Mouse (Mus musculus): ENCODE measurements around the gene Kirrel3. TPM values are rescaled to one million over a fixed set of nuclear protein-coding genes. Genes with fewer than 3 reads are reported as not detected.

The Kirrel3 gene
- polyA plus RNA-seq, 1 experiment from 2014 or later, result 25.9 TPM

DNA sequence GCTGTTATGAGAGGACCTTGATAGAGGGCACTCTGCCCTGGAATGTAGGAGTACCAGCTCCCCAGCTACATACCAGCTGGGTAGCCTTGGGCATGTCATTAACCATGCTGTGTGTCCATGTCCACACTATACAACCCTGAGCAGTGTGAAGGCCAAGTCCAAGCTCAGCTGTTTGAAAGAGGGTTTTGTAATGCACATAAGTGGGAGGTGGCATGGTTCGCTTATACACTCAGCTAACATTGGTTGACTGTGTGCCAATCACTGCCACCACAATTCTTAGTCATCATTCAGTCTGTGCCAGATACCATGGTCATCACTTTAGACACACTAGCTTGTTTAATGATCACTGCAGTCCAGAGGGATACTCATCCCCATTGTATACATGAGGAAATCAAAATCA lies 436.2 kb downstream of the Kirrel3 start:
- 72% methylated on average over 1 of the region's 1 CpGs for WGBS
- no peak for ATAC-seq (ENCODE audit: low read depth)
- no peaks in the 10 kb centered on the region for H3K9me3 ChIP-seq

DNA sequence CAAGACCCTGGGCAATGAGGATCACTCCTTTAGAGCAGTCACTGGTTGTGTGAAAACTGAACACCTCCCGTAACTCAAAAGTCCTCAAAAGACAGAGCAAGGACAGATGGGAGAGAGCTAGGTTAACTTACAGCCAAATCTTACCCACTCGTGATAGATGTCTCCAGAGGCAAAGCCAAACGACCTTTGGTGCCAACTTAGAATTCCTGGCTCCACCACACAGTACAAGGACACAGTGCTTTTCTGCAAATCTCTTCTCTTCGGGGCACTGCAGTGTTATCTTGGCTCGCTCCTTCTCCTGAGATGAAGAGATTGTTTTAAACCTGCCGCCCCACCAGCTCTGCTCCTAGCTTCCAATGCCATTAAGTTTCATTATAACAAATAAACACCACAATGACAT lies 437.0 kb downstream of the Kirrel3 start:
- Histone ChIP-seq H3K27ac (replicated peaks) (peak overlapping the region; percentile 68), H3K9ac (no peak overlapping the region), H3K36me3 (no peaks in the 10 kb centered on the region), H3K4me2 (no peak overlapping the region), H3K4me3 (no peak overlapping the region), H3K9me3 (no peaks in the 10 kb centered on the region), H3K4me1 (replicated peaks) (peaks cover 30% of the 10 kb centered on the region), H3K27me3 (no peaks in the 10 kb centered on the region)
- WGBS, result 81% methylated on average over 6 of the region's 6 CpGs
- no peak for ATAC-seq (ENCODE audit: low read depth)

More for the DNA sequence above, 436.2 kb downstream of the Kirrel3 start:
- no peak overlapping the region for H3K4me2 ChIP-seq
- no peak overlapping the region for H3K27ac ChIP-seq (replicated peaks)
- no peaks in the 10 kb centered on the region for H3K27me3 ChIP-seq
- no peak overlapping the region for H3K9ac ChIP-seq
- H3K4me3 ChIP-seq, result no peak overlapping the region
- H3K36me3 ChIP-seq, result no peaks in the 10 kb centered on the region
- peaks cover 30% of the 10 kb centered on the region for H3K4me1 ChIP-seq (replicated peaks)

DNA sequence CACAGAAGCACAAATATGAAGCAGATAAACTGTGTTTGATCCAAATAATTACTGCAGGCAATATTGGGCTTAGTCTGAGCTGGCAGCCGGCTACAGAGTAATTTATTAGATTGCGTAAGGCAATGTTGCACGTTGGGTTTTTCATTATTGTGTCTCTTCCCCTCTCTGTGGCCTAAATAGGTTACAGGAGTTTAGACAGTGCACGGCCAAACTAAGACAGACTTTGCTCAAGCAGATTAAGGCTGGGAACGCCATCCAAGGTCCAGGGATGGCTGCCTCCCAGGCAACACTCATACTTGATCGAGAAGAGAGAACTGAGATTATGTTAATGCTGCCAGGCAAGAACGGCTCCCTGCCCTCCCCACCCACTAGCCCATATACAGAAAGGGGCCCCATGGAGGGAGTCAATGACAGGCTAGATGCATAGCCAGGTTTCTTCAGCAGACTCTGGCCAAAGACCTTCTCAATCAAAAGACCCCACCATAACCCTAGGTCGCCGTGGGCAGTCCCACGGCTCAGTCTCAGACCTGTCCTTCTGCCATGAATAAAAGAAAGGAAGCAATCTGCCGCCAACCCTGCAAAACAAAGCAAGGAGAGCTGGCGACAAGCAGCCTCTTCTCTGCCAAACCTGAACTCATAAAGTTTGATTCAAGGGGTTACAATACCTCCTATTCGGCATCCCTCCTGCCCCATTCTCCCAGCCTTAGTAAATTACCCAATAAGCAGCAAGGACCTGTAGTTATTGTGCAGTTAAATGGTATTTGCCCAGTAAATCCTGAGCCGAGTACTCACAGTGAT lies 437.6 kb downstream of the Kirrel3 start:
- Histone ChIP-seq H3K4me2 (no peak overlapping the region), H3K27ac (replicated peaks) (peak overlapping the region; percentile 68), H3K27me3 (no peaks in the 10 kb centered on the region), H3K4me3 (no peak overlapping the region), H3K9ac (no peak overlapping the region), H3K9me3 (no peaks in the 10 kb centered on the region), H3K4me1 (replicated peaks) (peaks cover 30% of the 10 kb centered on the region), H3K36me3 (no peaks in the 10 kb centered on the region)
- WGBS, result 41% methylated on average over 14 of the region's 14 CpGs
- ATAC-seq (ENCODE audit: low read depth), result peak; percentile 72; the same call in 1 of the 2 replicates

DNA sequence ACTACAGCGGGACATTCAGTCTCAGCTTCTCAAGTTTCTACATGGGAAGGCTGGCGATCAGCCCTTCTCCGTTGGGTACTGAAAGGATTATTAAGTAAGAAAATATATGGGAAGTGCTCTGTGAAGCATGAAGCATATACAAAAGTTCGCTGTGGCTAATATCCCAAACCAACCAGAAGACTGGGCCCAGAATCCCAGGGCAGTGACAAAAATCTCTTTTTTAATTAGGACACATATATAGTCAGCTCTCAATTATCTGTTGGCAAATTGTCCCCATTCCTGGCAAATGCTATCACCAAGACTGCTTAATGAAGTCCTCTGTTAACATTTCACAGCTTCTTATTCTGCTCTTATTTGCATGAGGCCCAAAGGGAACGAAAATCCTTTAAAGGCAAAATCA lies 439.9 kb downstream of the Kirrel3 start:
- Histone ChIP-seq H3K27ac (replicated peaks) (no peak overlapping the region; the same call in 1 of the 2 replicates), H3K4me2 (no peak overlapping the region), H3K27me3 (no peaks in the 10 kb centered on the region), H3K4me1 (replicated peaks) (peaks cover 20% of the 10 kb centered on the region), H3K4me3 (no peak overlapping the region), H3K9ac (no peak overlapping the region), H3K36me3 (no peaks in the 10 kb centered on the region), H3K9me3 (no peaks in the 10 kb centered on the region)
- ATAC-seq (ENCODE audit: low read depth), result no peak
- 73% methylated on average over 5 of the region's 5 CpGs for WGBS

DNA sequence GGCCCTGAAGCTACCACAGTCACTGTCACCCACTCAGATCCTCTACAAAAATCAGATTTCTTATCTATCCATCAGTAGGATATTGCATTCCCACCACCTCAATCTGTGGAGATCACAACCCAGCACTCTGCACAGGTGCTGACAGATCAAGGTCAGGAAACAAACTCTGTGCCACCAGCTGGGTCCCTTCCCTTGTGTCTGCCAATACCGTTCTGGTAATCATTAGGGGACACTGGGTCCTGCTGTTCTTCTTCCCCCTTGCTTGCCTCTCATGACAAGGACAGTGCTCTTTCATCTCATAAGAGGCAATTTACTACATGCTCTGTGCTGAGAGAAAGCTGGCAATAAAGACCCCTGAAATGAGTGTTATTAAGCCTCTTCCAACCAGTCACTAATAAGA lies 444.7 kb downstream of the Kirrel3 start:
- Histone ChIP-seq H3K4me2 (no peak overlapping the region), H3K36me3 (no peaks in the 10 kb centered on the region), H3K27me3 (no peaks in the 10 kb centered on the region), H3K4me1 (replicated peaks) (no peaks in the 10 kb centered on the region), H3K4me3 (no peak overlapping the region), H3K9me3 (no peaks in the 10 kb centered on the region), H3K9ac (no peak overlapping the region), H3K27ac (replicated peaks) (no peak overlapping the region)
- WGBS, result 25% methylated on average over 1 of the region's 1 CpGs
- ATAC-seq (ENCODE audit: low read depth), result no peak

DNA sequence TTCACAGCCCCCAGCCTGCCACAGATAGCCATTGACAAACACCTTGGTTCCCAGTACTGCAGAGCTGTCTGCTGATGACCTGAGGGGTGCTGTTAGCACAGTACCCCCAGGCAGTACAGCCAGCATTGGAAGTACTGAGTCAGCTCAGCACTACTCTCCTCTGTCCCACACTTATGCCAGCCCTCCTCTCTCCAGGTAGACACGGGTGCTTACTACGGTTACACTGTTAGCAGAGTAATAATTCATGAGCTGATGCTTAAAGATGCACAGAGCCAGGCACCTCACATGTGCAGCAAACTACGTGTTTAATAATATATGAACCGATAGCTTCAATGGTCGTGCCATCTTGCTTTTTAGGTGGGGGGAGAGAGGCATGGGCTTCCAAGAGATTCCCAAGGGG lies 452.4 kb downstream of the Kirrel3 start:
- Histone ChIP-seq H3K4me3 (no peak overlapping the region), H3K4me2 (no peak overlapping the region), H3K9me3 (no peaks in the 10 kb centered on the region), H3K27me3 (no peaks in the 10 kb centered on the region), H3K27ac (replicated peaks) (peak overlapping the region; percentile 54), H3K4me1 (replicated peaks) (0 out of 2 replicates have a peak, but pooled peaks cover 3% of the 10 kb centered on the region), H3K36me3 (no peaks in the 10 kb centered on the region), H3K9ac (no peak overlapping the region)
- 0 out of 2 replicates have a peak, but pooled peaks have one; percentile 24 for ATAC-seq (ENCODE audit: low read depth)
- WGBS, result 63% methylated on average over 5 of the region's 5 CpGs

DNA sequence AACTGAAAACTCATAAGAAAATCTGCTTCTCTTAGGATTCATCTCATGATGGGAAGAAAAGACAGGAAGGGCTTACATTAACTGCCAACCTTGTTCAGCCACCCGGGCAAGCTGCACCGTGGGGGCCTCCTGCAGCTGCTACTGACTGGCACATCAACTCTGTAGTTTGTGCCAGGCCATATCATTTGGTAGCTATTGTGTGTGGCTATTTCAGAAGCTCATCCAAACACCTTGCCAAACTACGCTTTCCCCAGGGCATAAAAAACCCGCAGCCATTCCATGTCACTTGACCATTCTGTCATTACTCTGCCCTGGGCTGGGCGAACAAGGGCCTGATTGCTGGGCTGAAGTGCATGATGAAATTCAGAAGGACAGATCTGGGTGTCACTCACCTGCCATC lies 453.9 kb downstream of the Kirrel3 start:
- no peak for ATAC-seq (ENCODE audit: low read depth)
- Histone ChIP-seq H3K9ac (no peak overlapping the region), H3K9me3 (no peaks in the 10 kb centered on the region), H3K4me3 (no peak overlapping the region), H3K4me1 (replicated peaks) (0 out of 2 replicates have a peak, but pooled peaks cover 3% of the 10 kb centered on the region), H3K36me3 (no peaks in the 10 kb centered on the region), H3K4me2 (no peak overlapping the region), H3K27ac (replicated peaks) (no peak overlapping the region), H3K27me3 (no peaks in the 10 kb centered on the region)
- WGBS, result 89% methylated on average over 5 of the region's 5 CpGs

DNA sequence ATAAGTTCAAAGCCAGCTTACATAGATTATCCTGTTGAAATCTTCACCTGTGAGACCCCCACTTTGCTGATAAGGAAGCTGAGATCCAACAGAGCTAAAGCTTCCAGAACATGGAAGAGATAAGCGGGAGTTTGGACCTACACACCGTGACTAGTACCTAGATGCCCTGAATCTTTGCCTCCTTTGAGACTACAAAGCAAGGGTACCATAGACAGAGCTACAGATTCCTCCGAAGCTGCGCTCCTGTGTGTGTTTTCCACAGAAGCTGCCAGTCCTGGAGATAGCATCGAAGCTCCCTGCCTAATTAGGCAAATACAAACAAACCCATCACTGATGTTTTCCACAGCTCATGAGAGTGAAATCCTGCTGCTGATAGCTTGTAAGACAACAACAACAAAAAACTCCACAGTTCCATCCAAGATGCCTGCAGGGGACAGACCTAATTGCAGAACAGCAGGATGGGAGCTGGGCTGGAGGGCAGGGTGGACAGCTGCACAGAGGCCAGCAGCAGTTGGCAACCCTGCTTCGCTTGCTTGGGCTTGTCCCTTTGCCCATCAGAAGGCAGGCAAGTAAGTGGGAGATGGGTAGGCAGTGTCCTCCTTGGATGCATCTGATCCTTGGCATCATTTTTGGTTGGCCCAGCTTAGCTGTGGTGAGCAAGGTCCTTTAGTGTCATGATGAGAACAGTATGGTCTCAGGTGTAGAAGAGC lies 456.6 kb downstream of the Kirrel3 start:
- Histone ChIP-seq H3K4me3 (no peak overlapping the region), H3K27ac (replicated peaks) (no peak overlapping the region), H3K27me3 (no peaks in the 10 kb centered on the region), H3K4me2 (no peak overlapping the region), H3K9me3 (no peaks in the 10 kb centered on the region), H3K36me3 (no peaks in the 10 kb centered on the region), H3K4me1 (replicated peaks) (peaks cover 17% of the 10 kb centered on the region), H3K9ac (no peak overlapping the region)
- WGBS, result 85% methylated on average over 6 of the region's 6 CpGs
- ATAC-seq (ENCODE audit: low read depth), result no peak

DNA sequence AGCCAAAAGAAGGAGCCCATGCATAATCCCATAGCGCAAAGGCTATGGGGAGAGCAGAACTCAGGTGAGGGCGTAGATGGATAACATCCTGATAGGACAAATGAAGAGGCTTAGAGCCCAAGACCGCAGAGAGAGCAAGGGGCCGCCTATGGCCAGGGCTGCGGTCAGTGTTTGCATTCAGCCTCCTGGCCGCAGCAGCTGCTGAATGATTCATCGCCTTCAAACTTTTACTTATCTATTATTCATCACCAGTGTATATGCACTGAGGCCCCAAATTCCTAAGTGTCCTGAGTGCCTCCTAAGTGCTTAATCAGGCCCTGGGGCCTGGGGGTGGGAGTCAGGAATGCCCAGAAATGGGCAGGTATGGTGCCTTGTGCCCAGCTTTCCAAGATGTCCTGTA lies 457.3 kb downstream of the Kirrel3 start:
- ATAC-seq (ENCODE audit: low read depth), result no peak
- 88% methylated on average over 7 of the region's 7 CpGs for whole genome bisulfite sequencing
- Histone ChIP-seq H3K9ac (no peak overlapping the region), H3K4me1 (replicated peaks) (peaks cover 23% of the 10 kb centered on the region), H3K9me3 (no peaks in the 10 kb centered on the region), H3K27me3 (no peaks in the 10 kb centered on the region), H3K4me2 (no peak overlapping the region), H3K27ac (replicated peaks) (no peak overlapping the region), H3K36me3 (no peaks in the 10 kb centered on the region), H3K4me3 (no peak overlapping the region)

DNA sequence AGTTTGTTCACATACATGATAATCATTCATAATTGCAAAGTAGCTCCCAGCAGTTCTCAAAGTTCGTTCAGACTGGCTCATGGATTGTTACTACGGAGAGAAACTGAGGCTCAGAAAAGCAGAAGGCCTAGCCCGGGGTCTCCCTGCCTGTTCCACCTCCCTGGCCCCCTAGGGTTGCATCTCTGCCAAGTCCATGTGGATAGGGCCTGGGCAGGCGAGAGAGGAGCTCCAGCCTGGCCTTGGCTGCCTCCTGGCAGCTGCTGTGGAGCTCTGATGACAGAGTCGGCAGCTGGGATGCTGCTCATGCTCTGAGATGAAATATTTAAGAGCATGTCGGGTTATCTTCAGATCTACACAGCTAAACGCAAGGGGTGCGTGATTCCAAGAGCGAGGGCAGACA lies 459.6 kb downstream of the Kirrel3 start:
- Histone ChIP-seq H3K4me3 (no peak overlapping the region), H3K27me3 (no peaks in the 10 kb centered on the region), H3K4me1 (replicated peaks) (peaks cover 25% of the 10 kb centered on the region), H3K9ac (no peak overlapping the region), H3K4me2 (no peak overlapping the region), H3K27ac (replicated peaks) (no peak overlapping the region), H3K9me3 (no peaks in the 10 kb centered on the region), H3K36me3 (no peaks in the 10 kb centered on the region)
- ATAC-seq (ENCODE audit: low read depth), result no peak
- WGBS, result 74% methylated on average over 9 of the region's 9 CpGs

DNA sequence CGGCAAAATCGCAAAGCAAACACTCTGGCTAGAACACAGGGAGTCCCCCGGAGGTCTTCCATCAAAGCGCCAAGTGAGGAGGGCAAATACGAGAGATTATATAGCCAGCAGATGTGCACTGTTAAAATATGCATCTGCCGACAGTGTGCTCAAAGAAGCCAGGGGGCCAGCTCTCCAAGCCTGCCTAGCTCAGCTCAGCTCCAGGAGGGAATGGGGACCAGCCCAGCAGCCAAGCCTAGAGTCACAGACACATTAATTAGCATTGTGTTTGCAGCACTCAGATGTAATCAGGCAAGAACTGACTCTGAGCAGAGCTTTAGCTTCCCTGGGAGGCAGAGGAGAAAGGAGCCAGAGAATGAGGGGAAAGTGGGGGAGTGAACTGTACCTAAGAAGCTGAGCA lies 461.6 kb downstream of the Kirrel3 start:
- H3K9me3 ChIP-seq, result no peaks in the 10 kb centered on the region
- WGBS, result 19% methylated on average over 6 of the region's 6 CpGs
- no peak overlapping the region for H3K4me3 ChIP-seq
- H3K27me3 ChIP-seq, result no peaks in the 10 kb centered on the region
- peaks cover 29% of the 10 kb centered on the region for H3K4me1 ChIP-seq (replicated peaks)
- H3K36me3 ChIP-seq, result no peaks in the 10 kb centered on the region
- peak overlapping the region; percentile 68 for H3K27ac ChIP-seq (replicated peaks)
- H3K4me2 ChIP-seq, result no peak overlapping the region
- peak; percentile 60; the same call in 1 of the 2 replicates for ATAC-seq (ENCODE audit: low read depth)
- no peak overlapping the region; the same call in 1 of the 2 replicates for H3K9ac ChIP-seq

DNA sequence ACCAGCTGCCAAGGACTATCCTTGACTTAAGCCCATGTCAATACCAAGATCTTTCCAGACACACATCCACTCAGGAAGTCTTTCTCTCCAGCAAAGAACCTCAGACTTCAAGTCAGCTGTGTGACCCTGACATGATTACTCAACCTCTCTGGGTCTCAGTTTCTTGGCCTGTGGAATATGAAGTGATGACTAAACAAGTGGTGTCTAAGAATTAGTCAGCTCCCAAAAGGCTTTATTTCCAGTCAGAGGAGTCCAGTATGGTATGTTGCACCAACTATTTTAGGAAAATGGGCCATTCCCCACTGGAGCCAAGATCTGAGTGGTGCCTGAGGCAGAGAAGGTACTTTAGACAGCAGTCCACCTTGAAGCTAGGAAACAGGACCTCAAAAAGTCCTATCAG lies 462.0 kb downstream of the Kirrel3 start:
- Histone ChIP-seq H3K9me3 (no peaks in the 10 kb centered on the region), H3K9ac (no peak overlapping the region), H3K27ac (replicated peaks) (peak overlapping the region; percentile 68), H3K4me3 (no peak overlapping the region), H3K4me1 (replicated peaks) (peaks cover 29% of the 10 kb centered on the region), H3K27me3 (no peaks in the 10 kb centered on the region), H3K4me2 (no peak overlapping the region), H3K36me3 (no peaks in the 10 kb centered on the region)
- no peak for ATAC-seq (ENCODE audit: low read depth)
